Mouse (Mus musculus) lung, embryonic 14.5 days (tissue): ENCODE data around the gene Capns1. TPM values are rescaled to one million over a fixed set of nuclear protein-coding genes. Genes with fewer than 3 reads are reported as not detected.

ENCODE experiments used
- ATAC-seq: fragments of 200-750 bp; cut with Nextera tagmentation; 2 replicates; pipeline ENCODE4 v1.8.0; 2017; ENCODE audit warnings: mild to moderate bottlenecking, moderate TSS enrichment, moderate library complexity; ENCODE audit not compliant: insufficient read depth
- DNase-seq: peaks from one replicate; pipeline ENCODE4 v3.0.0-alpha.2; 2015
- H3K27ac ChIP-seq: fragments of 300-500 bp; sonication (generic); 2 replicates; pipeline ENCODE4 v1.5.1; 2014; ENCODE audit warnings: low read depth, mild to moderate bottlenecking, moderate library complexity
- H3K27me3 ChIP-seq: fragments of 300-500 bp; sonication (generic); 2 replicates; pipeline ENCODE4 v1.6.1; 2014; ENCODE audit warnings: low read length, control low read depth; ENCODE audit not compliant: insufficient read depth
- H3K36me3 ChIP-seq: fragments of 300-500 bp; sonication (generic); 2 replicates; pipeline ENCODE4 v1.6.1; 2014; ENCODE audit warnings: control low read depth; ENCODE audit not compliant: insufficient read depth
- H3K4me1 ChIP-seq: fragments of 300-500 bp; sonication (generic); 2 replicates; pipeline ENCODE4 v1.6.1; 2014; ENCODE audit warnings: antibody characterized with exemption, control low read depth; ENCODE audit not compliant: insufficient read depth
- H3K4me2 ChIP-seq: fragments of 300-500 bp; sonication (generic); 2 replicates; pipeline ENCODE4 v1.6.1; 2014; ENCODE audit warnings: mild to moderate bottlenecking
- H3K4me3 ChIP-seq: fragments of 300-500 bp; sonication (generic); 2 replicates; pipeline ENCODE4 v1.5.1; 2014; ENCODE audit warnings: low read depth, low read length
- H3K9ac ChIP-seq: fragments of 300-500 bp; sonication (generic); 2 replicates; pipeline ENCODE4 v1.6.1; 2014
- H3K9me3 ChIP-seq: fragments of 300-500 bp; sonication (generic); 2 replicates; pipeline ENCODE4 v1.6.1; 2016; ENCODE audit warnings: low read depth, low read length, control low read depth
- CTCF ChIP-seq: IDR thresholded peaks from 2 replicates; pipeline ENCODE4 v1.5.1; 2016; ENCODE audit warnings: antibody characterized with exemption, low read depth
- WGBS: fragments of 180-500 bp; shearing (Covaris S2); extraction: QIAGEN DNeasy Blood & Tissue Kit; methylation state at CpG from one replicate; pipeline ENCODE4 v1.1.7; 2014; 5-methylcytosine and 5-hydroxymethylcytosine counted together
- polyA plus RNA-seq: library from polyadenylated mRNA; unstranded; fragments of >200 nt; fragmentation: Nextera tagmentation; extraction: Ambion mirVana; gene quantifications from 2 replicates; pipeline ENCODE4 v1.2.1, GENCODE M21; 2014

The Capns1 gene
- polyA plus RNA-seq, 1 experiment from 2014 or later: 78.3 TPM

DNA sequence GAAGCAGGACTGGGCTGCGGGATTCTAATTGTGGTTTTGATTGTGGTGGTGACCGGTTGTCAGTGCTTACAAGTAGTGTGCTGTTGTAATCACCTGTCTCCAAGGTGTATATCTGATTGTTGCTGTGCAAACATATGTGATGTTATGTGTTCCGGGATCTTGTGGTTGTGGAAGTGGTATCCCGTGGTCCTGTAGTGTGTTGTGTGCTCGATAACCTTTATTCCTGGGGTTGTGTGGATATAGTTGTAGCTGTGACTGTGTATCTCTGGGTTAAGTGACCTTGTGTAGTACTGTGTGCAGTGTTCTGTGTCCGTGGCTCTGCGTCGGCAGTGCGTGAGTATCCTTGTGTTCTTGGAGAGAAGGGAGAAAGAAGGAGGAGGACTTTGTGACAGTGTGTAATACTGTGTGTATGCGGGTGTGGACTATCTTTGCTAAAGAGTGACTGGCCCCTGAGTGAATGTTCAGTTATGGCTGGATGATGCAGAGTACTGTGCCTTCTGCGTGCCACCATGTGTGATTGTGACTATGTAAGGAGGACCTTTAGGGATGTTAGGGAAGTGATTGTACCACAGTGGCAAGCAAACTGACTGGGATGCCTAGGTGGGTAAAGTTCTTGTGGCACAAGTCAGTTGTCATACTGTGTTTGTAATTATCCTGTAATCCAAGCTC is 28.2 kb downstream of the Capns1 start:
- Histone ChIP-seq H3K27ac (no peak overlapping the region), H3K4me2 (peak overlapping the region; percentile 77), H3K4me3 (peak overlapping the region; percentile 74), H3K36me3 (peaks cover 10% of the 10 kb centered on the region), H3K27me3 (no peaks in the 10 kb centered on the region), H3K4me1 (no peaks in the 10 kb centered on the region), H3K9me3 (peaks cover 19% of the 10 kb centered on the region), H3K9ac (peak overlapping the region; percentile 91)
- no peak for TF ChIP-seq CTCF
- WGBS: 27% methylated on average over 11 of the region's 11 CpGs
- DNase-seq (no peak), ATAC-seq (peak; percentile 40; the same call in 1 of the 2 replicates)

DNA sequence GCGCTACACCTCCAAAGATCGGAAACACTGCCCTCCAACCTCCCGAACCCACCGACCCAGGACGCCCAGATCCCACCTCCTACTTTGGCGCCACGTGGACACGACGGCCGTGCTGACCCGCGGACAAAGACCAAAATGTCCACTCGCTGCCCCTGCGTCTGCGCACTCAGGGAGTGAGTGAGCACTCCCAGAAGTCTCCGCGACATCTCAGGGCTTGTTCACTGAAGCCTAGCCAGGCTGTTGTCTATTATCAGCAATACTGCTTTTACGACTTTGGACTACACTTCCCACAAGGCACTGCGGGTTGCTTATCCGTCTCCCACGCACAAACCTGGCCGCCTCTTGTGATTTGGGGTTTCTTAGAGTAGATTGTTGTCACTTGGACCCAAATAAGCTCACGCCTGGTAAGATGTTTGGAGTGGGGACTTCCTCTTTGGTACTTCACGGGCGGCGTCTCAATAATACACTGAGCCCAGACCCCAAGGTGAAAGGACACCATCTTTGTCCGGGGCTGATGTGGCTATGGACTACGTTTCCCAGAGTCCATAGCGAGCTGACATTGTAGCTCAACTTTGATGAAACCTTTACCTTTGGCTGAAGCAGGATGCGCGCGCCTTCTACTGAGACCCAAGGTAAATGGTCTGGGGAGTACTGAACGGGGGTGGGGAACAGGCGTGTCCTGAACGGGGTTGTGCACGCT is 28.9 kb downstream of the Capns1 start, which contains the start of gene Zfp146:
Gene Zfp146 (minus strand): TSS at position 168 of the 700 bp plus-strand sequence.
- Histone ChIP-seq H3K9ac (peak within 1 kb of the TSS; percentile 91), H3K4me1 (no peaks in the 10 kb centered on the region), H3K27me3 (no peaks in the 10 kb centered on the region), H3K4me2 (peak within 1 kb of the TSS; percentile 77), H3K27ac (peak within 1 kb of the TSS; percentile 90), H3K36me3 (peaks cover 15% of the 10 kb centered on the region), H3K9me3 (peaks cover 25% of the 10 kb centered on the region), H3K4me3 (peak within 1 kb of the TSS; percentile 74)
- ATAC-seq (peak; percentile 98), DNase-seq (peak; percentile 98)
- under 1% methylated on average over 36 of the region's 36 CpGs for WGBS
- TF ChIP-seq CTCF: no peak

DNA sequence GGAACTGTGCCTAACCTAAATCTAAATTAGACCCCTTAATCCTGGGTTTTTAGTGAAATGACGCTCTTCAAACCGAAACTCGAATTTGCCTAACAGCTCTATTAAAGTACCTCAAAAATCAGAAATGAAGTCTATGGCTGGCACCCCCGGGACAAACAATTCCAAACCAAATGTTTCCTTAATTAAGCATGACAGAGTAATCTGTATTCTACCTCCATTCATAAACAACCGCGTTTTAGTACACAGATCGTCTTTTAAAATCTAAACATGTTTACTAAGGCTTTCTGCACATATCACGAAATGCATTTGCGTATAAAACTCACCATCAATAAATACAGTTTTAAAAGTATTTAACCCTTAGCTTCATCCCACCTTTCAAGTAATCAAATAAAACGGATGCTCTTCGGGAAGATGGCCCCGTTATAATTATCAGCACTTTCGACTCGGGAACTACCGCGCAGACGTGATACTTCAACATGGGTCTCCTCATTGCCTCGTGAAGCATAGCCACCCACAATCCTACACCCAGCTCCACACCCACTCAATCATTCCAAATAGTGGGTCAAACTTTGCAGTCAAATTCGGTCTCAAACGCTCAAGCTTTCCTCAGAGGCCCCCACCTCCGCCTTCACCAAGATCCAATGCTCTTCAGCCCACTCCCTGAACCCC is 29.6 kb downstream of the Capns1 start:
- peak overlapping the region; percentile 91 for H3K9ac ChIP-seq
- H3K4me2 ChIP-seq: peak overlapping the region; percentile 77
- peak; percentile 72 for DNase-seq
- peak overlapping the region; percentile 90 for H3K27ac ChIP-seq
- TF ChIP-seq CTCF: no peak
- WGBS: 2% methylated on average over 21 of the region's 21 CpGs
- no peaks in the 10 kb centered on the region for H3K27me3 ChIP-seq
- peak; percentile 28 for ATAC-seq
- H3K4me1 ChIP-seq: no peaks in the 10 kb centered on the region
- H3K4me3 ChIP-seq: peak overlapping the region; percentile 74
- H3K9me3 ChIP-seq: peaks cover 29% of the 10 kb centered on the region
- H3K36me3 ChIP-seq: peaks cover 20% of the 10 kb centered on the region

DNA sequence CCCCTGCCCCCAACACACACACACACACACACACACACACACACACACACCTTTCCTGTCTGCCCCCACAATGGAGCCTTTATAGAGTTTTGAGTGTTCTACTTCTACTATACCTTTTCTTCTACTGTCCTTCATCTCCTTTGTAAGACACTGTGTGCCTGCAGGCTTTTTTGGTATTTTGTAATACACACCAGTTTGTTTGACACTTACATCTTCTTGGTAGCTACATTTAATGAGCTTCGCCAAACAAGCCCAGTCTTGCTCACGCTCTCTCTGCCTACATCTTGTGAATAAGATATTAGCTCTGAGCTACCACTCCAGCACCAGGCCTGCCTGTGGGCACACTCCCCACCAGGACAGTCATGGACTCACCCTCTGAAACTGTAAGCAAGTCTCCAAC is 33.9 kb downstream of the Capns1 start:
- Histone ChIP-seq H3K27ac (no peak overlapping the region), H3K4me3 (no peak overlapping the region), H3K9ac (no peak overlapping the region), H3K4me2 (no peak overlapping the region), H3K4me1 (no peaks in the 10 kb centered on the region), H3K36me3 (peaks cover 60% of the 10 kb centered on the region), H3K9me3 (peaks cover 68% of the 10 kb centered on the region), H3K27me3 (no peaks in the 10 kb centered on the region)
- 94% methylated on average over 2 of the region's 2 CpGs for WGBS
- no peak for TF ChIP-seq CTCF
- ATAC-seq (no peak), DNase-seq (no peak)

DNA sequence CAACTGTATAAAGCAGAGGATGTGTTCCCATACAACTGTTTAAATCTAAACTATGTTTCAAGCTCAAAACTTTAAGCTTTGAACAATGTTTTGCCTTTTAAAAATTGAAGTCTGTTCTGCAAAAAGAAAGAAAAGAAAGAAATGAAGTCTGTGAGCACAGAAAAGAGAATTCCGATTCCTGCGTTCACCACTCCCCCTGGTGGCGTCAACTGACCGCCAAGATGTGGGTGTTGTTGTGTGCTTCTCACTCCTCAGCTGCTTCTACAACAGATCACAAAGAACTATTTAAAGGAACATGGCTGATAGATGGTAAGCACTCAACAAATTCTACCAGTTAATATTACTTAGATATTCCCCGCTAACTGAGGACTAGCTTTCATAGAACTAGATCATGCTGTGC is 35.5 kb downstream of the Capns1 start:
- peaks cover 77% of the 10 kb centered on the region for H3K36me3 ChIP-seq
- ATAC-seq: no peak
- no peak overlapping the region for H3K4me2 ChIP-seq
- WGBS: 98% methylated on average over 5 of the region's 5 CpGs
- H3K4me1 ChIP-seq: no peaks in the 10 kb centered on the region
- H3K27me3 ChIP-seq: no peaks in the 10 kb centered on the region
- DNase-seq: no peak
- no peak overlapping the region for H3K27ac ChIP-seq
- TF ChIP-seq CTCF: 0 out of 2 replicates have a peak, but pooled peaks have one; percentile 14
- no peak overlapping the region for H3K4me3 ChIP-seq
- H3K9me3 ChIP-seq: peaks cover 82% of the 10 kb centered on the region
- no peak overlapping the region for H3K9ac ChIP-seq

DNA sequence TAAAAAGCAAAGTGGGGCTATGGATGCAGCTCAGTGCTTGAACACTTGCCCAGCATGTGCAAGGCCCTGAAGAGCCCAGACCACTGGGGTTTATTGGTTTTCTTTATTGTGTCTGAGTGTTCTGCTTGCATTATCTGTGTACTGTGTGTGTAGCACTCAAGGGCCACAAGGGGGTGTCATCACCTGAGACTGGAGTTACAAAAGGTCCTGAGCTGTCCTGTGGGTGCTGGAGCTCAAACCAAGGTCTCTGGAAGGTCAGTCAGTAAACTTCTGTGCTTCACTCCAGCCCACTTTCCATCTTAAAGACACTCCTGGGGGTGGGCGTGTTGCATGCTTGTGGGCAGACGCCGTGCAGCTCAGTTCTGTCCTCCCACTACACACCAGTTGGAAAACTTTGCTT is 43.1 kb downstream of the Capns1 start:
- H3K9ac ChIP-seq: no peak overlapping the region
- peaks cover 79% of the 10 kb centered on the region for H3K9me3 ChIP-seq
- H3K27ac ChIP-seq: no peak overlapping the region
- TF ChIP-seq CTCF: no peak
- H3K4me1 ChIP-seq: no peaks in the 10 kb centered on the region
- no peak overlapping the region for H3K4me2 ChIP-seq
- ATAC-seq (no peak), DNase-seq (no peak)
- no peak overlapping the region for H3K4me3 ChIP-seq
- 95% methylated on average over 3 of the region's 3 CpGs for WGBS
- H3K27me3 ChIP-seq: no peaks in the 10 kb centered on the region
- H3K36me3 ChIP-seq: peaks cover 55% of the 10 kb centered on the region

DNA sequence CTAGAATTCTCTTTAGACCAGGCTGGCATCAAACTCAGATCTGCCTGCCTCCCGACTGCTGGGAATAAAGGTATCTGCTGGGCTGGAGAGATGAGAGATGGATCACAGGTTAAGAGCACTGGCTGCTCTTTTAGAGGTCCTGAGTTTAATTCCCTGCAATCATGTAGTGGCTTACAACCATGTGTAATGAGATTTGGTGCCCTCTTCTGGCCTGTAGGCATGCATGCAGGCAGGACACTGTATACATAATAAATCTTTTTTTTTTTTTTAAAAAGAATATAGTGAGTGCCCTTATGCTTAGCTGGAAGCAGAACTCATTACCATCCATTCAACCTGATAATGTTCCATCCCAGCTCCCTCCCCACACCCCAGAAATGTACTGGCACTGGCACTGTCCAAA is 44.6 kb downstream of the Capns1 start:
- DNase-seq: no peak
- ATAC-seq: no peak
- TF ChIP-seq CTCF: no peak
- H3K9ac ChIP-seq: no peak overlapping the region
- no peak overlapping the region for H3K4me3 ChIP-seq
- no peaks in the 10 kb centered on the region for H3K27me3 ChIP-seq
- H3K27ac ChIP-seq: no peak overlapping the region
- H3K9me3 ChIP-seq: peaks cover 75% of the 10 kb centered on the region
- 90% methylated on average over 1 of the region's 1 CpGs for WGBS
- no peaks in the 10 kb centered on the region for H3K4me1 ChIP-seq
- no peak overlapping the region for H3K4me2 ChIP-seq
- H3K36me3 ChIP-seq: peaks cover 48% of the 10 kb centered on the region
